Mouse (Mus musculus): ENCODE measurements around the gene Ptprcap. TPM values are rescaled to one million over a fixed set of nuclear protein-coding genes. Genes with fewer than 3 reads are reported as not detected.
"Not testable (repeated sequence)": the region's sequence is repeated elsewhere in the genome, so short reads cannot be mapped to it uniquely, and the experiment has no call there.

Gene Ptprcap
- total RNA-seq, 2 experiments from 2014 or later, result 1.2 to 1.7 TPM

- no peak overlapping the region for H3K4me3 ChIP-seq
- TF ChIP-seq CTCF (IDR thresholded peaks at IDR 0.05), result no peak
- intact Hi-C loops (cut with DNase I), result no loop called here
- DNase-seq (ENCODE audit: extremely low spot score in 1 of 2, low spot score in 2 of 2), result no peak
- H3K27ac ChIP-seq, result peak overlapping the region; percentile 64
Measured at GRCm38 (mm10) chr19:4118350-4118749, 35.1 kb upstream of the Ptprcap start.

- intact Hi-C loops (cut with DNase I), result no loop called here
- no peak for TF ChIP-seq CTCF (IDR thresholded peaks at IDR 0.05)
- Histone ChIP-seq H3K4me3 (no peak overlapping the region; the same call in 1 of the 2 replicates), H3K27ac (no peak overlapping the region; the same call in 1 of the 2 replicates)
- DNase-seq (ENCODE audit: extremely low spot score in 1 of 2, low spot score in 2 of 2), result no peak
Measured at GRCm38 (mm10) chr19:4119716-4120487, 33.5 kb upstream of the Ptprcap start.

GRCm38 (mm10) chr19:4120496-4120895 is 32.9 kb upstream of the Ptprcap start:
- H3K4me3 ChIP-seq, result peak overlapping the region; percentile 55
- peak overlapping the region; percentile 97; the same call in 1 of the 2 replicates for H3K27ac ChIP-seq
- TF ChIP-seq CTCF (IDR thresholded peaks at IDR 0.05), result no peak
- intact Hi-C loops (cut with DNase I), result no loop called here
- DNase-seq (ENCODE audit: extremely low spot score in 1 of 2, low spot score in 2 of 2), result no peak

GRCm38 (mm10) chr19:4121097-4121805 is 32.2 kb upstream of the Ptprcap start:
- TF ChIP-seq CTCF (IDR thresholded peaks at IDR 0.05), result no peak
- peak overlapping the region; percentile 97 for H3K27ac ChIP-seq
- DNase-seq (ENCODE audit: extremely low spot score in 1 of 2, low spot score in 2 of 2), result peak; percentile 96
- intact Hi-C loops (cut with DNase I), result no loop called here
- H3K4me3 ChIP-seq, result peak overlapping the region; percentile 55

GRCm38 (mm10) chr19:4121896-4122295 is 31.5 kb upstream of the Ptprcap start:
- H3K27ac ChIP-seq, result peak overlapping the region; percentile 34; the same call in 1 of the 2 replicates
- DNase-seq (ENCODE audit: extremely low spot score in 1 of 2, low spot score in 2 of 2); intact Hi-C loops (cut with DNase I); H3K4me3 ChIP-seq: not testable (repeated sequence)

GRCm38 (mm10) chr19:4122411-4123370 is 30.7 kb upstream of the Ptprcap start:
- intact Hi-C loops (cut with DNase I), result no loop called here
- no peak for TF ChIP-seq CTCF (IDR thresholded peaks at IDR 0.05)
- no peak overlapping the region; the same call in 1 of the 2 replicates for H3K27ac ChIP-seq
- no peak for DNase-seq (ENCODE audit: extremely low spot score in 1 of 2, low spot score in 2 of 2)
- H3K4me3 ChIP-seq, result no peak overlapping the region

DNA sequence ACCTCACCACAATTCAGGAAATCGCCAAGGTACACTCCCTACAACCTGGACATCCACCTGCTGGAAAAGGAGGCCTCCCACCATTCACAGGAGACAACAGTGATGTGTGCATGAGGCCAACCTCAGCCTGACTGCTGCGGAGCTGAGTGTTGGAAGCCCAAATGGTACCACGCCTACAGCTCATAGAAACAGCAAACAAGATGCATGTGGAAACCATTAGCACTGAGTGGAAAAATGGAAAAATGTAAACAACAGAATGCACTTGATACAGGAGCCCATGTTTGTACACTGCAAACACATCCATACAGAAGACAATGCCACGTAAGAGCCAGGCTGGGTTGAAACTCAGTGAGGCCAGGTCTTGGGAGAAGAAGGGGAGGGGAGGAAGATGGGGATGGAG is 29.0 kb upstream of the Ptprcap start:
- Histone ChIP-seq H3K27ac (no peak overlapping the region), H3K4me3 (no peak overlapping the region)
- no peak for DNase-seq (ENCODE audit: extremely low spot score in 1 of 2, low spot score in 2 of 2)
- intact Hi-C loops (cut with DNase I), result no loop called here
- TF ChIP-seq CTCF (IDR thresholded peaks at IDR 0.05), result no peak

DNA sequence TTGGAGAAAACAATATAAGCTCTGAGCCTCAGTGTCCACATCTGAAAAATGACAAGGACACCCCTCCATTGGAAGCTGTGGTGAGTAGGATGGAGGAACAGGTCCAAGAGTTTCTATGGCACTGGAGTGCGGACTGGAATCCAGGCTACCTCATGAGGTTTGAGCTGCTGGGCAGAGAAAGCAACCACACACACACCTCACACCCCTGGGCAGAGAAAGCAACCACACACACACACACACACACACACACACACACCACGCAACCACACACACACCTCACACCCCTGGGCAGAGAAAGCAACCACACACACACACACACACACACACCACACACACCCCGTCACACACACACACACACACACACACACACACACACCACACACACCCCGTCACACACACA is 28.1 kb upstream of the Ptprcap start:
- intact Hi-C loops (cut with DNase I), result loop anchor here (1.0 kb wide), 1 partner anchor 106 kb away; the partner anchor contains the start of gene Pold4
- H3K4me3 ChIP-seq, result peak overlapping the region; percentile 25
- not testable (repeated sequence) for DNase-seq (ENCODE audit: extremely low spot score in 1 of 2, low spot score in 2 of 2)
- H3K27ac ChIP-seq, result peak overlapping the region; percentile 55

DNA sequence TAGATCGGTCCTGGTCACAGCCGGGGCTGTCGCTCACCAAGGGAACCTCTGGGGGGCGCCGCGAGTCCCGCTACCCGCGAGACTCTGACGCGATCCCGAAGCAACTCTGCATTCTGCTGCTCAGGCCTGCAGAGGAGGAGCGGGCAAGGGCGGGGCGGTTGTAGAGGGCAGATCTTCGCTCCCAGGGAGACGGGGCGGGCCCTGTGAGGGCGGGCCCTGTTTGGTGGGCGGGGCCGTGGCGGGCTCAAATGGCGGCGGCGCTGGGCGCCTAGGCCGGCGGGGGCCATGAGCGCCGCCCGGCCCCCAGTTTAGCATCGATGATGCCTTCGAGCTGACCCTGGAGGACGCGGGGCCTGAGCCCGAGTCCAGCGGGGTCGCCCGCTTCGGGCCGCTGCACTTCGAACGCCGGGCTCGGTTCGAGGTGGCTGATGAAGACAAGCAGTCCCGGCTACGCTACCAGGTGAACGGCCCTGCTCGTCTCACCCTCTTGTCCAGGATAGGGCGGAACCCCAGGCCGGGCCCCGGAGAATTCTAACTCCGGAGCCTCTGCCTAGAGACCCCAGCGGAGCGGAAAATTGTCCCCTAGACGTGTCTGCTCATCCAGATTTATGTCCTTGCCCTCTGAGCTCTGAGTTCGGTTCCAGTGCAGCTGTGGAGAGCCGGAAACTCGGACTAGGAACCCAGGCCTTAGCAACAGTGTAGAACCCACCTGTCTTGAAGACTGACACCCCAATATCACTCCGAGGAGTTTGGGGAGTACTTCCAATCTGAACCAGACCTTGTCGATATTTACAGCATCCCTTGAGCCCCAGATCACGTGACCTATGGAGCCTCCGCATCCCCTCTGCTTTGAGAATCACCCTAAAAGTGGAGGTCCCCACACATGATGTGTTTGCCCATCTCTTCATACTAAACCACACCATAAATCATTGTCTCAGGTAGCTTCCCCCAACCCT is 27.4 kb upstream of the Ptprcap start, which contains the start of gene Aip:
Gene Aip, minus strand, starts transcription at position 118 of the 956 bp plus-strand sequence.
- peak; percentile 97 to 98 for DNase-seq (ENCODE audit: extremely low spot score in 1 of 2, low spot score in 2 of 2)
- intact Hi-C loops (cut with DNase I), result loop anchor here (1.0 kb wide), 1 partner anchor 105 kb away; the partner anchor contains the start of gene Pold4
- Histone ChIP-seq H3K27ac (peak within 1 kb of the TSS; percentile 81), H3K4me3 (peak within 1 kb of the TSS; percentile 55)
- peak; percentile 58 for TF ChIP-seq CTCF (IDR thresholded peaks at IDR 0.05)

DNA sequence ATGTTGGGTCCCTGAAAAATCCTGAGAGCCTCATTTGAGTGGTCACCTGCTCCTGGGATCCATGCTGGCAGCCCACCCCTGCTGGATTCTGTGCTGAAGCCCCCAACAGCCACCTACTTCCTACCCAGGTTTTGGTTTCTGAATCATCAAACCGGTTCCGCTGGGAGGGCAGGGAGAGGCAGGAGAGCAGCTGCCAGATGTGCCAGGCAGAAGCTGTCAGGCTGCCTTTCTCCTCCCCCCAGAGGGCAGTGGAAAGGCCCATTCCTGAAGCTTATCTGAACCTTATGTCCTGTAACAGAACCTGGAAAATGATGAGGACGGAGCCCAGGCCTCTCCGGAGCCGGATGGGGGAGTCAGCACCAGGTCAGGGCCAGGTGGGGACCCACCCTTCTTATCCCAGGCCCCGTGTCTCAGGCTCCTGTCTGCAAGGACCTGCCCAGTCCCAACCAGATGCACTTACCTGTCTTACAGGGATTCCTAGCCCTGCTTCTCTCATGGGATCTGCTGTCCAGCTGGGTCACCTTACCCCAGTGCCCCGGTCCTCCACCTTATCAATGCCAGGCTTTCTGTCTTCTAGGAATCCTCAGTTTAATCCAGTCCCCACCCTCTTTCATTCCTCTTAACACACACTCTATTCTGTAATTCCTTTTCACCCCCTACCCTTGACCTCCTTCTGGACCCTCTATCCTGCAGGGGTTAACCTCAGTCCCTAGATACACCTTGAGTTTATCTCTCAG is 26.5 kb upstream of the Ptprcap start:
- no peak for DNase-seq (ENCODE audit: extremely low spot score in 1 of 2, low spot score in 2 of 2)

More for the DNA sequence above, 26.5 kb upstream of the Ptprcap start:
- Histone ChIP-seq H3K4me3 (peak overlapping the region; percentile 55), H3K27ac (peak overlapping the region; percentile 81; the same call in 1 of the 2 replicates)
- TF ChIP-seq CTCF (IDR thresholded peaks at IDR 0.05), result no peak
- intact Hi-C loops (cut with DNase I), result no loop called here

Measured in left cerebral cortex, adult 2 months (tissue).